Mouse (Mus musculus) ovary, postnatal 36 days (tissue): ENCODE data around the gene Bmper.

ENCODE experiments used
- DNase-seq: peaks from one replicate; pipeline ENCODE4 v3.0.0; 2022; ENCODE audit warnings: low spot score, mixed read lengths

Bmper gene

GRCm38 (mm10) chr9:23222841-23223548 lies at the start of gene Bmper:
Bmper (plus strand) TSS chr9:23223076.
- peak; percentile 82 for DNase-seq

GRCm38 (mm10) chr9:23177476-23177875 lies 45.4 kb upstream of the Bmper start:
- no peak for DNase-seq

GRCm38 (mm10) chr9:23187181-23187580 lies 35.7 kb upstream of the Bmper start:
- no peak for DNase-seq

- DNase-seq, result no peak
Measured at GRCm38 (mm10) chr9:23188136-23188535, 34.7 kb upstream of the Bmper start.

- DNase-seq, result no peak
Measured at GRCm38 (mm10) chr9:23190950-23191349, 31.9 kb upstream of the Bmper start.

- DNase-seq, result no peak
Measured at GRCm38 (mm10) chr9:23191431-23191830, 31.4 kb upstream of the Bmper start.

GRCm38 (mm10) chr9:23192567-23193331 lies 30.1 kb upstream of the Bmper start:
- DNase-seq, result no peak

GRCm38 (mm10) chr9:23198996-23199395 lies 23.9 kb upstream of the Bmper start:
- no peak for DNase-seq

GRCm38 (mm10) chr9:23199841-23200240 lies 23.0 kb upstream of the Bmper start:
- DNase-seq, result no peak

GRCm38 (mm10) chr9:23200828-23201227 lies 22.0 kb upstream of the Bmper start:
- DNase-seq, result no peak

- DNase-seq, result peak; percentile 15
Measured at GRCm38 (mm10) chr9:23202431-23202830, 20.4 kb upstream of the Bmper start.

- DNase-seq, result no peak
Measured at GRCm38 (mm10) chr9:23204339-23205288, 18.3 kb upstream of the Bmper start.

GRCm38 (mm10) chr9:23205304-23205703 lies 17.6 kb upstream of the Bmper start:
- DNase-seq, result no peak

- no peak for DNase-seq
Measured at GRCm38 (mm10) chr9:23205757-23206156, 17.1 kb upstream of the Bmper start.

- DNase-seq, result no peak
Measured at GRCm38 (mm10) chr9:23206181-23206580, 16.7 kb upstream of the Bmper start.

GRCm38 (mm10) chr9:23212303-23212702 lies 10.6 kb upstream of the Bmper start:
- DNase-seq, result peak; percentile 77

GRCm38 (mm10) chr9:23219754-23220153 lies 3.1 kb upstream of the Bmper start:
- DNase-seq, result peak; percentile 42

- no peak for DNase-seq
Measured at GRCm38 (mm10) chr9:23221976-23222375, 900 bp upstream of the Bmper start.

GRCm38 (mm10) chr9:23222492-23222840 lies 410 bp upstream of the Bmper start:
- peak; percentile 63 for DNase-seq

- DNase-seq, result no peak
Measured at GRCm38 (mm10) chr9:23223549-23224077, 737 bp downstream of the Bmper start.

- DNase-seq, result no peak
Measured at GRCm38 (mm10) chr9:23233464-23234121, 10.7 kb downstream of the Bmper start.
